Mouse (Mus musculus): Measurements from ENCODE around the gene Kat2b. TPM values are rescaled to one million over a fixed set of nuclear protein-coding genes. Genes with fewer than 3 reads are reported as not detected.

The Kat2b gene
- total RNA-seq, 1 experiment from 2014 or later = 97.4 TPM

- peak; percentile 93 to 95 for ATAC-seq (replicated peaks in 1 of 2; ENCODE audit: insufficient read depth in 1 of 2, low FRiP score in 2 of 2, low TSS enrichment in 1 of 2, low read depth in 1 of 2, poor library complexity in 2 of 2, severe bottlenecking in 2 of 2)
Observed at GRCm38 (mm10) chr17:53587074-53587851, 20.6 kb downstream of the Kat2b start.

- ATAC-seq (replicated peaks in 1 of 2; ENCODE audit: insufficient read depth in 1 of 2, low FRiP score in 2 of 2, low TSS enrichment in 1 of 2, low read depth in 1 of 2, poor library complexity in 2 of 2, severe bottlenecking in 2 of 2) = no peak
Observed at GRCm38 (mm10) chr17:53588097-53588855, 21.6 kb downstream of the Kat2b start.

GRCm38 (mm10) chr17:53590110-53590509 lies 23.4 kb downstream of the Kat2b start:
- no peak for ATAC-seq (replicated peaks in 1 of 2; ENCODE audit: insufficient read depth in 1 of 2, low FRiP score in 2 of 2, low TSS enrichment in 1 of 2, low read depth in 1 of 2, poor library complexity in 2 of 2, severe bottlenecking in 2 of 2)

- no peak for ATAC-seq (replicated peaks in 1 of 2; ENCODE audit: insufficient read depth in 1 of 2, low FRiP score in 2 of 2, low TSS enrichment in 1 of 2, low read depth in 1 of 2, poor library complexity in 2 of 2, severe bottlenecking in 2 of 2)
Observed at GRCm38 (mm10) chr17:53591910-53592309, 25.2 kb downstream of the Kat2b start.

- peak in 1 of 2 experiments; percentile 49; a peak in 1 of 4 replicates for ATAC-seq (replicated peaks in 1 of 2; ENCODE audit: insufficient read depth in 1 of 2, low FRiP score in 2 of 2, low TSS enrichment in 1 of 2, low read depth in 1 of 2, poor library complexity in 2 of 2, severe bottlenecking in 2 of 2)
Observed at GRCm38 (mm10) chr17:53594590-53594989, 27.9 kb downstream of the Kat2b start.

GRCm38 (mm10) chr17:53595527-53595926 lies 28.9 kb downstream of the Kat2b start:
- ATAC-seq (replicated peaks in 1 of 2; ENCODE audit: insufficient read depth in 1 of 2, low FRiP score in 2 of 2, low TSS enrichment in 1 of 2, low read depth in 1 of 2, poor library complexity in 2 of 2, severe bottlenecking in 2 of 2) = no peak

GRCm38 (mm10) chr17:53596314-53596882 lies 29.7 kb downstream of the Kat2b start:
- peak in 1 of 2 experiments; percentile 20; a peak in 1 of 4 replicates for ATAC-seq (replicated peaks in 1 of 2; ENCODE audit: insufficient read depth in 1 of 2, low FRiP score in 2 of 2, low TSS enrichment in 1 of 2, low read depth in 1 of 2, poor library complexity in 2 of 2, severe bottlenecking in 2 of 2)

- no peak for ATAC-seq (replicated peaks in 1 of 2; ENCODE audit: insufficient read depth in 1 of 2, low FRiP score in 2 of 2, low TSS enrichment in 1 of 2, low read depth in 1 of 2, poor library complexity in 2 of 2, severe bottlenecking in 2 of 2)
Observed at GRCm38 (mm10) chr17:53596941-53597790, 30.5 kb downstream of the Kat2b start.

GRCm38 (mm10) chr17:53598571-53598970 lies 31.9 kb downstream of the Kat2b start:
- ATAC-seq (replicated peaks in 1 of 2; ENCODE audit: insufficient read depth in 1 of 2, low FRiP score in 2 of 2, low TSS enrichment in 1 of 2, low read depth in 1 of 2, poor library complexity in 2 of 2, severe bottlenecking in 2 of 2) = no peak

- peak; percentile 42 to 62; a peak in 2 of 4 replicates for ATAC-seq (replicated peaks in 1 of 2; ENCODE audit: insufficient read depth in 1 of 2, low FRiP score in 2 of 2, low TSS enrichment in 1 of 2, low read depth in 1 of 2, poor library complexity in 2 of 2, severe bottlenecking in 2 of 2)
Observed at GRCm38 (mm10) chr17:53603236-53603635, 36.6 kb downstream of the Kat2b start.

- peak; percentile 46 to 56 for ATAC-seq (replicated peaks in 1 of 2; ENCODE audit: insufficient read depth in 1 of 2, low FRiP score in 2 of 2, low TSS enrichment in 1 of 2, low read depth in 1 of 2, poor library complexity in 2 of 2, severe bottlenecking in 2 of 2)
Observed at GRCm38 (mm10) chr17:53606082-53606481, 39.4 kb downstream of the Kat2b start.

GRCm38 (mm10) chr17:53608924-53609323 lies 42.3 kb downstream of the Kat2b start:
- ATAC-seq (replicated peaks in 1 of 2; ENCODE audit: insufficient read depth in 1 of 2, low FRiP score in 2 of 2, low TSS enrichment in 1 of 2, low read depth in 1 of 2, poor library complexity in 2 of 2, severe bottlenecking in 2 of 2) = peak; percentile 51 to 52

GRCm38 (mm10) chr17:53617295-53617957 lies 50.8 kb downstream of the Kat2b start:
- no peak for ATAC-seq (replicated peaks in 1 of 2; ENCODE audit: insufficient read depth in 1 of 2, low FRiP score in 2 of 2, low TSS enrichment in 1 of 2, low read depth in 1 of 2, poor library complexity in 2 of 2, severe bottlenecking in 2 of 2)

GRCm38 (mm10) chr17:53618369-53618768 lies 51.7 kb downstream of the Kat2b start:
- 0 out of 4 replicates have a peak, but pooled peaks of 1 of the 2 experiments have one; percentile 25 for ATAC-seq (replicated peaks in 1 of 2; ENCODE audit: insufficient read depth in 1 of 2, low FRiP score in 2 of 2, low TSS enrichment in 1 of 2, low read depth in 1 of 2, poor library complexity in 2 of 2, severe bottlenecking in 2 of 2)

GRCm38 (mm10) chr17:53619391-53619790 lies 52.7 kb downstream of the Kat2b start:
- ATAC-seq (replicated peaks in 1 of 2; ENCODE audit: insufficient read depth in 1 of 2, low FRiP score in 2 of 2, low TSS enrichment in 1 of 2, low read depth in 1 of 2, poor library complexity in 2 of 2, severe bottlenecking in 2 of 2) = no peak

GRCm38 (mm10) chr17:53620611-53621010 lies 54.0 kb downstream of the Kat2b start:
- no peak for ATAC-seq (replicated peaks in 1 of 2; ENCODE audit: insufficient read depth in 1 of 2, low FRiP score in 2 of 2, low TSS enrichment in 1 of 2, low read depth in 1 of 2, poor library complexity in 2 of 2, severe bottlenecking in 2 of 2)

GRCm38 (mm10) chr17:53622125-53622524 lies 55.5 kb downstream of the Kat2b start:
- ATAC-seq (replicated peaks in 1 of 2; ENCODE audit: insufficient read depth in 1 of 2, low FRiP score in 2 of 2, low TSS enrichment in 1 of 2, low read depth in 1 of 2, poor library complexity in 2 of 2, severe bottlenecking in 2 of 2) = no peak; a peak in 1 of 4 replicates

Measured in hematopoietic stem cell, adult 5-6 weeks (primary cell).